Mouse (Mus musculus): ENCODE data around the gene Dusp10.

- TF ChIP-seq CTCF (IDR thresholded peaks at IDR 0.05; ENCODE audit: insufficient read depth, low read length) (no peak), POLR2A (IDR thresholded peaks at IDR 0.05; ENCODE audit: borderline replicate concordance, extremely low read depth, low read depth, low read length) (no peak)
Measured at GRCm38 (mm10) chr1:184117586-184117985, 104.5 kb downstream of the Dusp10 start.
